Mouse (Mus musculus) erythroblast, embryonic 14.5 days (primary cell): ENCODE measurements around the gene Vwa5b1. TPM values are rescaled to one million over a fixed set of nuclear protein-coding genes. Genes with fewer than 3 reads are reported as not detected.

ENCODE experiments used
- H3K27me3 ChIP-seq: 2 replicates; pipeline ENCODE4 v1.6.1; 2012; ENCODE audit warnings: inconsistent platforms; ENCODE audit not compliant: control insufficient read depth
- H3K36me3 ChIP-seq: 2 replicates; pipeline ENCODE4 v1.6.1; 2012; ENCODE audit warnings: mild to moderate bottlenecking, inconsistent platforms; ENCODE audit not compliant: control insufficient read depth
- H3K4me1 ChIP-seq: 2 replicates; pipeline ENCODE4 v1.6.1; 2012; ENCODE audit warnings: inconsistent platforms; ENCODE audit not compliant: control insufficient read depth
- H3K4me3 ChIP-seq: replicated peaks from 2 replicates; pipeline ENCODE3; 2012; ENCODE audit warnings: moderate library complexity, mild to moderate bottlenecking, inconsistent platforms
- H3K9me3 ChIP-seq: 2 replicates; pipeline ENCODE4 v1.6.1; 2012; ENCODE audit warnings: low read length, inconsistent platforms, mixed read lengths; ENCODE audit not compliant: control insufficient read depth
- GATA1 ChIP-seq: IDR thresholded peaks from 2 replicates; pipeline ENCODE4 v1.6.1; 2012; ENCODE audit warnings: low read length, inconsistent platforms, mixed read lengths
- TAL1 ChIP-seq: IDR thresholded peaks from 3 replicates; pipeline ENCODE4 v1.6.1; 2012; ENCODE audit warnings: low read length, inconsistent platforms, mixed read lengths
- polyA plus RNA-seq: library from polyadenylated mRNA; stranded (reverse); fragments of >175 nt; gene quantifications from 2 replicates; pipeline ENCODE4 v1.2.3, GENCODE M21; 2012

Vwa5b1 gene
- polyA plus RNA-seq, 1 experiment, result not detected

- H3K27me3 ChIP-seq, result no peaks in the 10 kb centered on the region
- H3K4me3 ChIP-seq, result no peak overlapping the region
- H3K9me3 ChIP-seq, result no peaks in the 10 kb centered on the region; the same call in 1 of the 2 replicates
- H3K4me1 ChIP-seq, result no peaks in the 10 kb centered on the region
- TF ChIP-seq GATA1, result no peak
- TF ChIP-seq TAL1, result no peak
- no peaks in the 10 kb centered on the region for H3K36me3 ChIP-seq
Measured at GRCm38 (mm10) chr4:138653056-138653455, 17.4 kb upstream of the Vwa5b1 start.

DNA sequence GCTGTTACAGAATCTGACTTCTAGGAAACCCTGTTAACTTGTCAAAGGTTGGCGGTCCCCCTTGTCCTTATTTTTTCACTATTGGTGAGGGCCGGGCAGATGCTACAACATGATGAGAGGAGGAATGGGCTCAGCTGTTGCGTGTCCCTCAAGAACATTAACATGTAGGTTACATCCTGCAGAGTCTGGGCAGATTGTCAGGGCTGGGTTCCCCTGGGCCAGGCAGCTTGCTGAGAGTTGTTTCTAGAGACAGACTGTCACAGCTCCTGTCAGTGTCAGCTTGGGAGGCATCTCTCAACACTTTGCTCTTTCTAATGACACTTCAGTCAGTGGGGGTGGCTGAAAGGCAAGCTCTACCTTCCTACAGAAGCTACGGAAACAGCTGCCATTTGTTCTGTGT is 16.2 kb upstream of the Vwa5b1 start:
- Histone ChIP-seq H3K27me3 (no peaks in the 10 kb centered on the region), H3K36me3 (no peaks in the 10 kb centered on the region), H3K4me1 (no peaks in the 10 kb centered on the region), H3K9me3 (no peaks in the 10 kb centered on the region; the same call in 1 of the 2 replicates), H3K4me3 (no peak overlapping the region)
- TF ChIP-seq GATA1 (no peak), TAL1 (no peak)

DNA sequence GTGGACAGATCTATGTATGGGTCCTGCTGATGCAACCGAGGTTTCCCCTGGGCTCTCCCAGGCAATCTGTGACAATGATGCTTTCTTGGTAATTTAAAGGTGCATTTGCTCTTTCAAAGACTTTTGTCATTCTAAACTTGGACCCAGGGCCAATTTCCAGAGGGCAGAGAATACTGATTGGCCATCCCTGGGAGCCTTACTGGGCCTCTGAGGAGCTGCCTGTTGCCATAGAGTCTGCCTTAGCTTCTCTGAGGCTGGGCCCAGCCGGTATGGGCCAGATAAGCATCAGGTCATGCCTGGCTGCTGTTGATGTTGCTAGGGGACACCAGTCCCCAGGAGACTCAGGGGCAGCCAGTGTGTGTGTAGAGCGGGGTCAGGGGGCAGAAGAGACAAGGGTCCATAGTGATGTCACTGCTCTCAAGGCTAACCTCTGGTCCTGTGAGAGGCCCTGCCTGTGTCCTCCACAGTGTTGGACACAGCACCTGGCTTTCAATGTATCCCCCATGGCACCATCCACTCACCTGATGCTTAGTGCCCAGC is 12.5 kb upstream of the Vwa5b1 start:
- TF ChIP-seq GATA1 (no peak), TAL1 (no peak)
- Histone ChIP-seq H3K9me3 (no peaks in the 10 kb centered on the region), H3K4me1 (no peaks in the 10 kb centered on the region)

DNA sequence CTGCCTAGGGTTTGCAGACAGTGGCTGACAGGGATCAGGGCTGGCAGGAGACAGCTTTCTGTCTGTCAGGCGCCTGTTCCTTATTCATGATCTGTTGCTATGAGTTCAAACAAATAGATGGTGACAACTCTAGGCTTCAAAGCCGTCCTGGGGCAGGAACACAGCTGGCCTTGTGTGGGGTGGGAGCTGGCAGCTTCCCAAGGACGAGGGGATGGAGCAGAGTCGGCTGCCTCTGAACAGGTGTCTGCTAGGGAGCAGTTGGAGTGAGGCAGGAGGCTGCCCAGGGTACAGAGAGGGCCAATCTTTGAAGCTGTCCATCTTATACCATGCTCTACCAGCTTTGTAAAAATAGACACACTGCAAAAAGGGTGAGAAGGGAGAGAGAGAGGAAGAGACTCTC is 6.6 kb upstream of the Vwa5b1 start:
- TF ChIP-seq GATA1 (no peak), TAL1 (no peak)
- H3K4me3 ChIP-seq, result no peak overlapping the region
- H3K27me3 ChIP-seq, result no peaks in the 10 kb centered on the region
- H3K9me3 ChIP-seq, result peaks cover 3% of the 10 kb centered on the region; the same call in 1 of the 2 replicates
- no peaks in the 10 kb centered on the region for H3K36me3 ChIP-seq
- no peaks in the 10 kb centered on the region for H3K4me1 ChIP-seq

More for the DNA sequence above, 12.5 kb upstream of the Vwa5b1 start:
- Histone ChIP-seq H3K36me3 (no peaks in the 10 kb centered on the region), H3K27me3 (no peaks in the 10 kb centered on the region), H3K4me3 (no peak overlapping the region)

- no peaks in the 10 kb centered on the region for H3K27me3 ChIP-seq
- no peaks in the 10 kb centered on the region for H3K36me3 ChIP-seq
- H3K4me3 ChIP-seq, result no peak overlapping the region
- TF ChIP-seq GATA1, result no peak
- TF ChIP-seq TAL1, result no peak
- peaks cover 3% of the 10 kb centered on the region; the same call in 1 of the 2 replicates for H3K9me3 ChIP-seq
- H3K4me1 ChIP-seq, result no peaks in the 10 kb centered on the region
Measured at GRCm38 (mm10) chr4:138636146-138636511, 445 bp upstream of the Vwa5b1 start.

DNA sequence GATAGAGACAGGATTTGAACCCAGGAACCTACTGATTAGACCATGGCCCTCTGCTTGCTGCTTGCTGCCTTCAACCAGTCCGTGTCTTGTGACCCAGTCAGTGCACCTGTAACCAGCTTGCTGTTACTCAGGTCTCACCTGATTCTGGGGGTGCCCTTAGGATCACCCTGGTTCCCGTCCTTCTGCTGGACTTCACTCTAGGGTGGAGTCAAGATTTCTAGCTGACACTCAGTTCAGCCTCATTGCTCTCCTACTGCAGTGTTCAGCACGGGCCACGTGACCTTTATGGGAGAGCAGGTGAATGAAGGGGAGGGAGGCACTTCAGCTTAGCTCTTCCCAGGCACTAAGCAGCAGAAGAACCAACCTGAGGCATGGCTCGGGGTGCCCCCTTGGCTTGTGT is 7.4 kb downstream of the Vwa5b1 start:
- Histone ChIP-seq H3K36me3 (no peaks in the 10 kb centered on the region), H3K27me3 (no peaks in the 10 kb centered on the region), H3K9me3 (no peaks in the 10 kb centered on the region), H3K4me3 (no peak overlapping the region), H3K4me1 (no peaks in the 10 kb centered on the region)
- TF ChIP-seq TAL1, result no peak

- no peaks in the 10 kb centered on the region for H3K4me1 ChIP-seq
- H3K36me3 ChIP-seq, result no peaks in the 10 kb centered on the region
- H3K4me3 ChIP-seq, result no peak overlapping the region
- TF ChIP-seq TAL1 (no peak), GATA1 (no peak)
- no peaks in the 10 kb centered on the region for H3K9me3 ChIP-seq
- no peaks in the 10 kb centered on the region for H3K27me3 ChIP-seq
Measured at GRCm38 (mm10) chr4:138614454-138614853, 21.2 kb downstream of the Vwa5b1 start.

DNA sequence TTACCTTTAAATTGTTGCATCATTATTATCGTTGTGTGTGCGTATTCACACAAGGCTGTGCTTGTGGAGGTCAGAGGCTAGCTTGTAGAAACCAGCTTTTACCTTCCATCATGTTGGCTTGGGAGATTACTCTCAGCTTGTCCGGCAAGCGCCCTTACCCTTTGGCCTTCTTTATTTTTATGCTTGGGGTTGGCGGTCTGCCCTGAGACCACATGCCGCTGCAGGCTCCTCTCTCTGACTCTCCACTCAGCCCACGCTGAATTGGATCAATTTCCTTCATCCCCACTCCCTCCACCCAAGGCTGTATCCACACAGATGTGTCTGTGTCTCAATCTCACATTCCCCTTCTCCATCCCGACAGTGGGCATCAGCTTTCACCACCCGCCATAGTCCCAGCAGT is 33.8 kb downstream of the Vwa5b1 start:
- Histone ChIP-seq H3K4me3 (no peak overlapping the region), H3K36me3 (no peaks in the 10 kb centered on the region), H3K9me3 (0 out of 2 replicates have a peak, but pooled peaks cover 2% of the 10 kb centered on the region), H3K27me3 (no peaks in the 10 kb centered on the region), H3K4me1 (no peaks in the 10 kb centered on the region)
- TF ChIP-seq TAL1, result no peak
- no peak for TF ChIP-seq GATA1

DNA sequence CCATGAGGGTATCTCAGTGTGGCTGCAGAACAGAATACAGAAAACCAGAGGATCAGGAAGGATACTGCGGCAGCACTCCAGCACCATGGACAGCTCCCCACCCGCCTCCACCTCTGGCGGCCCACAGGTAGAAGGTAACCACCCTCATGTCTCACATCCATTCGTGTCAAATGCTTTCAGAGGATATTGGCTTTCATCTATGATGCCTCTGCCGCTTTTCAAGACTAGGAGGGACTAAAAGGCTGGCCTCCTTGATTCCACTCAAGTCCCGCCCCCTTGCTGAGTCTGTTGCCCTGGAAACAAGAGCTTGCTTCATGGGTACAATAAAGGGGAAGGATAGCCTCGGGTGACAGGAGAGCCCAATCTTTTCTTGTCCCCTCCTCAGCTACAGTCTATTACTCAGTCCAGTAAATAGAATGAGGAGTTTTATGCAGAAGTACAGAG is 37.8 kb downstream of the Vwa5b1 start:
- Histone ChIP-seq H3K4me3 (no peak overlapping the region), H3K4me1 (no peaks in the 10 kb centered on the region), H3K27me3 (no peaks in the 10 kb centered on the region), H3K36me3 (no peaks in the 10 kb centered on the region), H3K9me3 (0 out of 2 replicates have a peak, but pooled peaks cover 2% of the 10 kb centered on the region)
- no peak for TF ChIP-seq TAL1
- no peak for TF ChIP-seq GATA1

- no peaks in the 10 kb centered on the region for H3K36me3 ChIP-seq
- no peaks in the 10 kb centered on the region for H3K27me3 ChIP-seq
- 0 out of 2 replicates have a peak, but pooled peaks cover 2% of the 10 kb centered on the region for H3K9me3 ChIP-seq
- TF ChIP-seq TAL1 (no peak), GATA1 (no peak)
- H3K4me1 ChIP-seq, result no peaks in the 10 kb centered on the region
- no peak overlapping the region for H3K4me3 ChIP-seq
Measured at GRCm38 (mm10) chr4:138596391-138597130, 39.1 kb downstream of the Vwa5b1 start.
